Mouse (Mus musculus) kidney, adult 2 months (tissue): ENCODE measurements at regions not wholly inside any gene's neighbourhood (a gene's known extent, or its start where the extent isn't known, plus 50 kb on each side); places are given as distances from the start of the nearest gene placed in this dataset.

Experiments
- CTCF ChIP-seq: fragments of 200-500 bp; conservative IDR thresholded peaks from 2 replicates; pipeline ENCODE4 v1.5.1; 2011; ENCODE audit warnings: low read depth, mild to moderate bottlenecking, control low read depth, low read length, moderate library complexity, mixed read lengths; ENCODE audit not compliant: insufficient read depth, insufficient read length
- POLR2A ChIP-seq: fragments of 200-500 bp; IDR thresholded peaks from one replicate; pipeline ENCODE4 v1.6.1; 2011; ENCODE audit warnings: low read depth, low read length, control low read depth

- no peak for TF ChIP-seq CTCF
- TF ChIP-seq POLR2A: no peak
Observed at GRCm38 (mm10) chr19:36227418-36228160, 107.7 kb upstream of the Ankrd1 start.
